Mouse (Mus musculus): ENCODE data around the gene Engase. TPM values are rescaled to one million over a fixed set of nuclear protein-coding genes. Genes with fewer than 3 reads are reported as not detected.

The Engase gene
- polyA plus RNA-seq, 1 experiment from 2014 or later, result 13.1 TPM

- WGBS, result 40% methylated on average over 3 of the region's 4 CpGs
- ATAC-seq, result peak; percentile 45; the same call in 1 of the 2 replicates
- Histone ChIP-seq H3K9me3 (no peaks in the 10 kb centered on the region), H3K27ac (0 out of 2 replicates have a peak overlapping the region, but pooled peaks have one; percentile 10), H3K9ac (no peak overlapping the region), H3K36me3 (no peaks in the 10 kb centered on the region), H3K4me1 (replicated peaks) (peaks cover 4% of the 10 kb centered on the region), H3K4me3 (replicated peaks) (no peak overlapping the region), H3K4me2 (replicated peaks) (peak overlapping the region; percentile 20; the same call in 1 of the 2 replicates), H3K27me3 (replicated peaks) (no peaks in the 10 kb centered on the region)
These were observed 17.1 kb upstream of the Engase start for GRCm38 (mm10) chr11:118459536-118459935.

- H3K4me3 ChIP-seq (replicated peaks), result no peak overlapping the region
- ATAC-seq, result no peak
- 70% methylated on average over 6 of the region's 6 CpGs for WGBS
- H3K4me1 ChIP-seq (replicated peaks), result peaks cover 4% of the 10 kb centered on the region
- H3K27me3 ChIP-seq (replicated peaks), result no peaks in the 10 kb centered on the region
- H3K4me2 ChIP-seq (replicated peaks), result no peak overlapping the region
- no peak overlapping the region for H3K9ac ChIP-seq
- no peak overlapping the region for H3K27ac ChIP-seq
- H3K9me3 ChIP-seq, result no peaks in the 10 kb centered on the region
- H3K36me3 ChIP-seq, result no peaks in the 10 kb centered on the region
These were observed 16.3 kb upstream of the Engase start for GRCm38 (mm10) chr11:118460280-118460679.

DNA sequence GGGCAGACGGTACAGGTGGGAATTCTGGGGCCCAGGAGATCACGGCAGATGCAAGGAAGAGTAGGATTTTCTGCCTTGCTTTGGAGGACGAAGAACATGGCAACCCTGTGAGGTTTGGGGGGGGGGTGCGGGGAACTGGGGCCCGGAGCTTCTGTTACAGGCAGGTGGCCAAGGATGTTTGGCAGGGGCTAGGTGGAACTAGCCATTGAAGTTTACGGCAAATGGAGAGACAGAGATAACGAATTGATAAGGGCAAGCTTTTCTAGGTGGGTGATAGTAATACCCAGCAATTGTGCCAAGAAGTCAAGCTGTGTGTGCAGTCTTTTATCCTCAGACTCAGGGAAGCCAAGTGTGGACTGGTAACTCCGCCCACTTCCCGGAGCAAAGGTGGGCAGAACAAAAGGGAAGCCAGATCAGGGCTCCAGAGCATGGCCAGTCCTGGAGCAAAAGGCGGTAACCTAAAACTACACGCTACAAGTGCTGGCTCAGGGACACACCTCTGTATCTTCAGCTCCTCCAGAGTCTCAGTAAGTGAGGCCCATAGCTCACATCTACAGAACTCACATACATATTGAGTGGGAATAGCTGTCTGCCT, 9.1 kb upstream of the Engase start:
- Histone ChIP-seq H3K4me1 (replicated peaks) (peaks cover 11% of the 10 kb centered on the region), H3K4me3 (replicated peaks) (no peak overlapping the region), H3K36me3 (no peaks in the 10 kb centered on the region), H3K27ac (peak overlapping the region; percentile 69), H3K4me2 (replicated peaks) (no peak overlapping the region), H3K9ac (no peak overlapping the region), H3K27me3 (replicated peaks) (no peaks in the 10 kb centered on the region), H3K9me3 (no peaks in the 10 kb centered on the region)
- WGBS, result 59% methylated on average over 11 of the region's 11 CpGs
- ATAC-seq, result peak; percentile 72

- Histone ChIP-seq H3K9ac (no peak overlapping the region), H3K9me3 (no peaks in the 10 kb centered on the region), H3K36me3 (no peaks in the 10 kb centered on the region), H3K4me1 (replicated peaks) (peaks cover 14% of the 10 kb centered on the region), H3K4me2 (replicated peaks) (peak overlapping the region; percentile 50), H3K4me3 (replicated peaks) (peak overlapping the region; percentile 15), H3K27ac (peak overlapping the region; percentile 98), H3K27me3 (replicated peaks) (no peaks in the 10 kb centered on the region)
- ATAC-seq, result peak; percentile 74
- WGBS, result 48% methylated on average over 10 of the region's 10 CpGs
These were observed 7.0 kb upstream of the Engase start for GRCm38 (mm10) chr11:118469509-118470160.

DNA sequence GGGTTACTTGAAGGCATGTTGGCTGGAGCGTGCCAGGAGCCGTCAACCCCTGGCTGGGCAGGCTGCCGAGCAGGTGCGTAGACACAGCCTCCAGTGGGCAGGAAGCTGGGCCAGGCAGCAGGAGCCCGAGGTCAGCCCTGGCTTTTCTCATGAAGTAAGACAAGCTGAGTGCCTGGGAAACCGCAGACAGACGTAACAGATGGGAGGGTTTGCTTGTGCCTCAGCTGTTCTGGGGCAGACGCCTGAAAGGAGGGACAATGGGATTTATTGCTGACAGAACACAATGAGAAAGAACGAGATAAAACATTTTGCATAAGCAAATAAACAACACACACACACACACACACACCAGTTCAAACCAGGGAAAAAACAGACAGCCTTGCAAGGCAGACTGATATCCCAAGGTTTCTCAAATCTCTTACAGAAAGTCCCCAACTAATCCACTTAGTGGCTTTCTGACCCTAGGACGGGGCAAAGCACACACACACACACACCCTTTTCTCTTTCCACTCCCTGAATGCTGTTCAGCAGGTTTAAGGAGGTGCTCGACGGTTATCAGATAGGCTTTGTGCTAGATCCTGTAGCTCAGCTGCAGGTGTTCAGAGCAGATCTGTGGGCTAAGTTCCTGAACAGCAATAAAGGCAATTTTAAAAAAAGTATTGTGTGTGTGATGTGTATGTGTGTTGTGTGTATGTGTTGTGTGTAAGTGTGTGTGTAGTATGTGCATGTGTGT, 6.2 kb upstream of the Engase start:
- H3K36me3 ChIP-seq, result no peaks in the 10 kb centered on the region
- no peaks in the 10 kb centered on the region for H3K9me3 ChIP-seq
- H3K9ac ChIP-seq, result peak overlapping the region; percentile 36; the same call in 1 of the 2 replicates
- H3K27me3 ChIP-seq (replicated peaks), result no peaks in the 10 kb centered on the region
- H3K4me2 ChIP-seq (replicated peaks), result peak overlapping the region; percentile 50
- WGBS, result 6% methylated on average over 12 of the region's 12 CpGs
- peak; percentile 84 for ATAC-seq
- peak overlapping the region; percentile 98 for H3K27ac ChIP-seq
- peaks cover 20% of the 10 kb centered on the region for H3K4me1 ChIP-seq (replicated peaks)
- H3K4me3 ChIP-seq (replicated peaks), result peak overlapping the region; percentile 15

GRCm38 (mm10) chr11:118471676-118472075, 5.0 kb upstream of the Engase start:
- Histone ChIP-seq H3K9me3 (no peaks in the 10 kb centered on the region), H3K27ac (0 out of 2 replicates have a peak overlapping the region, but pooled peaks have one; percentile 27), H3K36me3 (no peaks in the 10 kb centered on the region), H3K4me2 (replicated peaks) (no peak overlapping the region), H3K4me3 (replicated peaks) (no peak overlapping the region), H3K4me1 (replicated peaks) (peaks cover 20% of the 10 kb centered on the region), H3K9ac (no peak overlapping the region), H3K27me3 (replicated peaks) (no peaks in the 10 kb centered on the region)
- no peak for ATAC-seq
- WGBS, result 76% methylated on average over 13 of the region's 13 CpGs

DNA sequence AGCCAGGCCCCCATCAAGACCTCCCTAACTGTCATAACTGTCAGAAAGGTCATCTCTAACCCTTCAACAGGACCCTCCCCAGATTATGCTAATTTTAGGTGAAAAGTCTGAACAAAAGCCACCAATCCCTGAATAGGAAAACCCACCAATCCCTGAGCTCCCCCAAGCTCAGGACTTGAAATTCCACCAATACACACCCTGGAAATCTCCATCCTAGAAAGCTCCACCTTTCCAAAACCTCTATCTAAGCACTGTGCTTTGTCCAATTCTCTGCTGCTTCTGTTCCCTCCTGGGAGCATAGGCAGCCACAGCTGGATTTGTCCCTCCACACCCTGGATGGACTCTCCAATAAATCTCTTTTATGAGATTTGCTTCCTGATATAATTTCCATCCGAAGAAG, 3.5 kb upstream of the Engase start:
- no peak for ATAC-seq
- H3K9ac ChIP-seq, result no peak overlapping the region
- peaks cover 29% of the 10 kb centered on the region for H3K4me1 ChIP-seq (replicated peaks)
- H3K27me3 ChIP-seq (replicated peaks), result no peaks in the 10 kb centered on the region
- no peaks in the 10 kb centered on the region for H3K36me3 ChIP-seq
- no peak overlapping the region for H3K4me3 ChIP-seq (replicated peaks)
- no peak overlapping the region for H3K27ac ChIP-seq
- H3K4me2 ChIP-seq (replicated peaks), result no peak overlapping the region
- 61% methylated on average over 1 of the region's 1 CpGs for WGBS
- H3K9me3 ChIP-seq, result no peaks in the 10 kb centered on the region

- Histone ChIP-seq H3K4me1 (replicated peaks) (peaks cover 29% of the 10 kb centered on the region), H3K9ac (no peak overlapping the region), H3K36me3 (no peaks in the 10 kb centered on the region; the same call in 1 of the 2 replicates), H3K4me3 (replicated peaks) (no peak overlapping the region), H3K27ac (no peak overlapping the region), H3K4me2 (replicated peaks) (no peak overlapping the region), H3K9me3 (no peaks in the 10 kb centered on the region), H3K27me3 (replicated peaks) (no peaks in the 10 kb centered on the region)
- 78% methylated on average over 6 of the region's 6 CpGs for whole genome bisulfite sequencing
- ATAC-seq, result no peak
These were observed 2.7 kb upstream of the Engase start for GRCm38 (mm10) chr11:118473842-118474500.

DNA sequence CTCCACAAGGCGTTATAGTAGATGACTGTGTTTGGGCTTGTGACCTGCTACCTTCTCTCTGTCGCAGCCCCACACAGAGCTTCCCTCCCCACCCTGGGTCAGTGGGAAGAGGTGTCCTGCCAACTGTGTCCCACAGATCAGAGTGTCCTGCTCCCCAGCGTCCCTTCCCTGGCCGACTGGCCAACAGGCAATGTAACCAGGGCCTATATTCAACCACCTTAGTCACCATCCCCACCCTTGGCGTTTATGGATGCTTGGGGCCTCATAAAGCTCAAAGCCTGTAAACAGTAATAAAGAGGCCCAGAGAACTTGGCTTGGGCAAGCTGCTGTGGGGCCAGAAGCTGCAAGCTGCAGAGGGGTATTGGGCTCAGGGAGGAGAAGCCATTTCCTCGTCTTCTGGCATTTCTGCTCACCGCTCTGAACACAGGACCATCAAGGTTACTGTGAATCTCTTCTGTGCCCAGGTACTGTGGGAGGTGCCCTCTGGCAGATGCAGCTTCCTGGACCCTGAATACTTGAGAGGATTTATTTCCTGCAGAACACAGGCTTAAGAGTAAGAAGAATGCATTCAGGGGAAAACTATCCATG, 1.0 kb upstream of the Engase start:
- Histone ChIP-seq H3K27ac (peak overlapping the region; percentile 73), H3K9ac (no peak overlapping the region)

DNA sequence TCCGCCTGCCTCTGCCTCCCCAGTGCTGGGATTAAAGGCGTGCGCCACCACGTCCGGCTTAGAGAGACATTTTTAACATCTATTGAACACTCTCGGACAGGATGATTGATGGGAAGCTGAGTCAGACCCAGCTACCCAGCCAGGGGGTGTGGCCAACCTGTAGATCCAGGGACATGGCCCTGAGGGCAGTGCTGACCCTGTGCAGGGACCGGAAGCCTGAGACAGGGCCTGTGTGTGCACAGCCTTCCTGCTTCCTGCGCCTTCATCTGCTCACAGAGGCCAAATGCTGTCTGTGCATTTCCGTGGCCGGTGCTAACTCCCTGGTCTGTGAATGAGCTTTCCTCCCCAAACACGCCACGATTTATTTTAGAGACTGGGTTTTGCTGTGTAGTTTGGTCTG, 3.1 kb downstream of the Engase start:
- H3K4me3 ChIP-seq (replicated peaks), result no peak overlapping the region
- H3K4me1 ChIP-seq (replicated peaks), result peaks cover 13% of the 10 kb centered on the region
- no peaks in the 10 kb centered on the region for H3K9me3 ChIP-seq
- ATAC-seq, result no peak
- no peak overlapping the region for H3K27ac ChIP-seq
- 79% methylated on average over 12 of the region's 12 CpGs for WGBS
- no peak overlapping the region for H3K4me2 ChIP-seq (replicated peaks)
- no peak overlapping the region for H3K9ac ChIP-seq
- peaks cover 5% of the 10 kb centered on the region; the same call in 1 of the 2 replicates for H3K36me3 ChIP-seq
- H3K27me3 ChIP-seq (replicated peaks), result no peaks in the 10 kb centered on the region

More for the DNA sequence above, 1.0 kb upstream of the Engase start:
- Histone ChIP-seq H3K4me1 (replicated peaks) (peaks cover 22% of the 10 kb centered on the region), H3K9me3 (no peaks in the 10 kb centered on the region), H3K4me2 (replicated peaks) (peak overlapping the region; percentile 91), H3K27me3 (replicated peaks) (no peaks in the 10 kb centered on the region), H3K4me3 (replicated peaks) (no peak overlapping the region), H3K36me3 (no peaks in the 10 kb centered on the region; the same call in 1 of the 2 replicates)
- 60% methylated on average over 7 of the region's 7 CpGs for WGBS
- ATAC-seq, result 0 out of 2 replicates have a peak, but pooled peaks have one; percentile 19

- Histone ChIP-seq H3K9ac (no peak overlapping the region), H3K4me2 (replicated peaks) (no peak overlapping the region), H3K36me3 (peaks cover 9% of the 10 kb centered on the region), H3K27me3 (replicated peaks) (no peaks in the 10 kb centered on the region), H3K4me3 (replicated peaks) (no peak overlapping the region), H3K9me3 (no peaks in the 10 kb centered on the region), H3K4me1 (replicated peaks) (peaks cover 8% of the 10 kb centered on the region), H3K27ac (no peak overlapping the region)
- 90% methylated on average over 11 of the region's 11 CpGs for WGBS
- ATAC-seq, result no peak
These were observed 4.6 kb downstream of the Engase start for GRCm38 (mm10) chr11:118481231-118481630.

Measured in intestine, embryonic 15.5 days (tissue).